Mouse (Mus musculus): ENCODE data around the gene Gm266. TPM values are rescaled to one million over a fixed set of nuclear protein-coding genes. Genes with fewer than 3 reads are reported as not detected.

Gene Gm266
- total RNA-seq, 2 experiments from 2014 or later = not detected

GRCm38 (mm10) chr12:111454021-111454420 lies 31.6 kb downstream of the Gm266 start:
- peak in 1 of 2 experiments; percentile 10 for DNase-seq

- DNase-seq = no peak
Measured at GRCm38 (mm10) chr12:111451561-111451960, 34.1 kb downstream of the Gm266 start.

DNA sequence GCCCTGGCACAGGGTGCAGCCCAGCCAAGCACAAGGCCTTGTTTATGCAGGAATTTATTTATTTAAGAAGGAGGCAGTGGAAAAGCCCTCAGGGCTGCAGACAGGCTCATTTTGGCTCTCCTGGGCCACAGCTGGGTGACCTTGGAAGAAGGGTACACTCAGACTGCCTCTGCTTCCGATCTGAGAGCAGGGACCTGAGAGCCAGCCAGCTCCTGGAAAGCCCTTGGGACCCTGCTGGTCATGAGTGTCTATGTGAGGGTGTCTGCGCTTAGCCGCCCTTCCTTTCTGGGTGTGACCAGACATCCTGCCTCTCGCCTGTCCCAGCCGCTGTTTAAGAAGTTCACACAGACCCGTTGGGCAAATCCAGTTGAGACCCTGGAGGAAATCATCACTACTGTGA lies 35.3 kb downstream of the Gm266 start:
- peak; percentile 77 to 92 for DNase-seq

DNA sequence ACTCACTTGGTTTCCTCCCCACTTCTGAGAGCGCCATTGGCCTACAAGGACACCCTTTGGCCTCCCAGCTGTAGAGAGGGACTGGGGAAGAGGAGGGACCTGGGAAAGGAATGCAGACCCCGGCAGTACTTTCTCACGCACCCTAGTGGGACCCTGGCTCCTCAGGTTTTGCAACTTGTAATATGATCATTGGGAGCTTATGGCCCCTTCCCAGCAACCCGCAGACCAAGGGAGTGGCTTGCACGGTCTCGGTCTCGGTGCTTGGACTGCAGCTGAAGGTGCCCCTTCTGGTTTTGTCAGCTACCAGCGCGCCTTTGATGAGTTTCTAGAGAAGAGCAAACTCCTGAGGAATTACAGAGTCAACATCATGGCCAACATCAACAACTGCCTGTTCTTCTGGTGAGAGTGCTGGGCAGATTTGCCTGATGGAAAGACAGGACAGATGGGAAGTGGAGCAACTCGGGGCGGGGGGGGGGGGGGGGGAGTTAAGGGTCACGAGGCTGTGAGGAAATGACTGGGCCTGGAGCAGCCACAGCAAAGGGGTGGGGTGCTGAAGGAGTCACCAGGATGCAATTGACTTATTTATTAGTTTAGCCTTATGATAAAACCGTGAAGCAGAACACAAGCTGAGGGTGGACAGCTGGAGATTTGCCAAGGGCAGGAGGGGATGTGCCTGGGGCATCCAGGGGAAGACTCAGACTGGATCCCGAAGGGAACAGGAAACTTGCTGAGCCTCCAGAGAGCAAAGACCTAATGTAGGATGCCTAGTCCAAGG lies 36.5 kb downstream of the Gm266 start:
- DNase-seq = peak; percentile 69 to 73

- peak in 1 of 2 experiments; percentile 18 for DNase-seq
Measured at GRCm38 (mm10) chr12:111447898-111448760, 37.5 kb downstream of the Gm266 start.

DNA sequence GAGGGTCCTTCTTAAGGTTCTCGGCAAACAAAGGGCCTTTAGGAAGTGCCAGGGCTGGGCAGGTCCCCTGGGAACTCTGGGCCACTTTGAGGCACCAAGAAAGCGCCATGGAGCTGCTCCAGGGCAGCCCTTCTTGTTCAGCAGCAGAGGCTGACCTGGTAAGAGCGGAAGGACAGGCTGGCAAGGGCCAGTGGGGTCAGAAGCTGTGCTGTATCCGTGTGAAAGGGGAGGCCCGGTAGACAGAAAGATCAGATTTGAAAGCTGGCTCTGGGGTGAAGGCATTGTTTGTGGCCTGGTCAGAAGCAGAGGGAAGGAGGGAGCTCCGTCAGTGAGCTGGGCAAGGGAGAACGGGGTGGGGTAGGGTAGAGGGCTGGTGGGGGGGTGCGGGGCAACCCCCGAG lies 38.3 kb downstream of the Gm266 start:
- DNase-seq = peak in 1 of 2 experiments; percentile 8

GRCm38 (mm10) chr12:111446745-111447144 lies 38.9 kb downstream of the Gm266 start:
- DNase-seq = peak in 1 of 2 experiments; percentile 13

- DNase-seq = no peak
Measured at GRCm38 (mm10) chr12:111445890-111446613, 39.6 kb downstream of the Gm266 start.

DNA sequence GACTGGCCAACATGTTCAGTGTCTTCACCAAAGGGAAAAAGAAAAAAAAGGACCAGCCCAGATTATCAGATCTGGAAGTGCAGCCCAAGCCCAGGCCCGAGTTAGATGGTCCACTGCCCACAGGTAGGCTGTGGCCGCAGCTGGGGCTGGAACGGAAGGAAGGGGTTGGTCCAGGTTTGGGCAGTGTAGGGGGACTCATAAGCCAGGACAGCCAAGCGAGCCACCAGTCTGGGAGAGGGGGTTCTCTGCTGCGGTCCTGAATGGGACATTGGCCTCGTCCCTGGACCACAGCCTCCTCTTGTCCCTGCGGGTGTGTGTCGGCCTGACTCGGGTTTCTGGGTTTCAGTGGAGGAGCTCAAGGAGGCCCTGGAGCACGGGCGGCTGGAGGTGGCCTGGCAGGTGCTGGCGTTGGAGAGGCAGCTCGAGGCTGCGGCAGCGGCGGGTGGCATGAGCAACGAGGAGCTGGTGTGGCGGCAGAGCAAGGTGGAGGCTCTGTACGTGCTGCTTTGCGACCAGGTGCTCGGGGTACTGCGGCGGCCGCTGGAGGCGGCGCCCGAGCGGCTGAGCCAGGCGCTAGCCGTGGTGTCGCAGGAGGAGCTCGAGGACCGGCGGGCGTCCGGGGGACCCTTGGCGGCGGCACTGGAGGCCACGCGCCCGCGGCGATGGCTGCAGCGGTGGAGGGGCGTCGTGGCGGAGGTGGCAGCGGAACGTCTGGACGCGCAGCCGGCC lies 40.3 kb downstream of the Gm266 start:
- DNase-seq = peak in 1 of 2 experiments; percentile 9

DNA sequence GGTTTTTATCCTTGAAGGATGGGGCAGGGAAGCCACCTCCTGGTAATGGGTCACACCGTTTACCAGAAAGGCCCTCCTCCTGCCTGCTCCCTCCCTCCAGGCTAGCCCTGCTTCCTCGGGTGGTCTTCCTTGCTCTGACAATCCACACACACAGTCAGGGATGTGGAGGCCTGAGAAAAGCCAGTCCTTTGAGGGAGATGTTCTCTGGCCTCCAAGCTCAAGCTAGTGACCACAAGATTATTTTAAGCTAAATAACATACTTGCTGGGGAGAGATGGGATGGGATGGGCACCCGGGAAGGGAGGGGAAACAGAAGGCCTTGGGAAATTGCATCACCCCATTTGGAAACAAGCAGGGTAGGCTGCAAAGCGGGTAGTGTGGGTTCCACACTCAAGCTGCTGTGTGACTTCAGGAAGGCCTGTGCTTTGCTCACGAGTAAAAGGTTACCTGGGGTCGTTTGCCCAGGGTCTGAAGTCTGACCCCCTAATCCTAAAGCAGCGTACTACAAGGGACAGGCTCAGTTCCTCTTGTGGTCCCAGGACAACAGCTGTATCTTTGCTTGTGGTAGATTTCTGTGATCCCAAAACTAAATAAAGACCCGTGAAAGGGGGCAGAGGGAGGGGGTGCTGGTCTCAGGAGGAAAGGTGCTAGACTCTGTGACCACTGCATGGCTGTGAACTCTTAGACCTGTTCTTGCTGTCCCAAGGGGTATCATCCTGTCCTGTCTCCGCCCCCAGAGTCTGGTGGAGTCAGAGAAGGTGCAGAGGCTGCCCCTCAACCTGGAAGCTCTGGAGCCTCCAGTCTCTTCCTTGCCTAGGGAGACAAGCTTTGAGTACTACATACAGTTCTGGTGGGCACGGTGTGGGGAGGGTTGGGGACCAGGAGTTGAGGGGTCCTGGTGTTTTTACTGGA lies 41.4 kb downstream of the Gm266 start:
- peak; percentile 48 to 58 for DNase-seq

DNA sequence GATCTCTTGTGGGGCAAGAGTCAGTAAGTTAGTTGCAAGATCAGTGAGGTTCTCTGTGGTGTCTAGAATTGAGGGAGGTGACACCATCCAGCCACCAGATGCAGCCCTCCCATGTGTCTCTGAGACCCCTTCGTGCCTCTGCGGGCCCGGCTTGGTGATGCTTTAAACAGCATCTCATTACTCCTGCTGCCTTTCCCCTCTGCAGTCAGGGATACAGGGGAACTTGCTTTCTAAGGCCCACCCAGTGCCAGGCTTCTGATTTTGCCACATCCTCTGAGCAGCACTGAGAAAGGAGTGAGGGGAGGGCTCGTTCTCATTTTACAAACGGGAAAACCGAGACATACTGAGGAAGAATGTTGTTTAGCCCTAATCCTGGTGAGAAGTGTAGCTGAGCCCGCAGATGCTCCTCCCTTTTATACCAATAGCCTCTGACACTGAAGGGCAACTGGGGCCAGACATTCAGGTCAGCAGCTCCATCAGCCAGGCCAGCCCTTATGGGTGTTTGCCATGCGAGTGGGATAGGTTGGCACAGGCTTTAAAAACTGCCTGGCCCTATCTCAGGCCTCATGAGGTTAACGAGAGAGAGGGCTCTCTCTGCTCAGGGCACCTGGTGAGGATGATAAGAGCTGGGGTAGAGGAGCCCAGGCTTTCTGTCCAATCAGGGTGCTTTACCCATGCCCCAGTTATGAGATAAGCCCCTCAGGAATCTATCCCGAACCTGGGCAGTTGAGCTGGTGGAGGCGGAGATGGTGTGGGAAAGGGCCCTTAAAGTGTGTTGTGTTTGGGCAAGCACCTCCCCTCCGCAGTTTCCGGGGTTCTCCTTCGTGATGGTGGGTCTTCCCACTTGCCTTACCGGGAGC lies 42.4 kb downstream of the Gm266 start:
- peak; percentile 59 to 73 for DNase-seq

DNA sequence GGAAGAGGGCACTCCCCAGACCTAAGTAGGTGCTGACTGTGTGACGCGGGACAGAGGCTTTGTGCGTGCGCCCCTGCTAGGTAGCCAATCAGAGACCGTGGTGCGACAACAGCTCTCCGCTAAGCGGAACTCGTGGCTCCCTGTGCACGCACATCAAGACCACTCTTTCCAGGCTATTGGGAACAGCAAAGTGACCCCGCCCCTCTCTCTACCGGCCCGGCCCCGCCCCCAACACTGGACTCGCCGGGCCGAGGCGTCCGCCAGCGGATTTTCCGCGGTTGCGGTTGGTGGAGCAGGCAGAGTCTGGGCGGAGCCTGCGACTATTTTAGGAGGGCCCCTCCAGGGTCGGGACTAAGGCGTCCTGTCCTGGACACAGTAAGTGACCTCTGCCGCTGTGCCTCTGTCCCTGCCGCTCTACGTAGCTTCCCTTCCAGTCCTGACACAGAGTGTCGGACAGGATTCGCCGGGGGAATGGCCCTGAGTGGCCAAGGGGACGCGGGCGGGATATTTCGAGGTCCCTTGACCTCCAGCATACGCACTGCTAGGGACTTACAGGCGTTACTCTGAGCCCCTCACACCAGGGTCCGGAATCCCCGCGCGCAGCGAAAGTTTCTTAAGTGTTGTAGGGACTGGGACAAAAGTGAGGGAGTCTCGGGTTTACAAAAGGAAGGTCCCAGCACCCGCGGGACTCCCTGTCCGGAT lies 43.2 kb downstream of the Gm266 start, which contains the start of gene Tnfaip2:
Gene Tnfaip2 (plus strand): TSS at position 161 of the 702 bp plus-strand sequence.
- peak; percentile 90 to 95 for DNase-seq

- peak; percentile 38 to 48 for DNase-seq
Measured at GRCm38 (mm10) chr12:111441523-111441922, 44.1 kb downstream of the Gm266 start.

- peak in 1 of 2 experiments; percentile 7 for DNase-seq
Measured at GRCm38 (mm10) chr12:111440701-111441373, 44.8 kb downstream of the Gm266 start.

DNA sequence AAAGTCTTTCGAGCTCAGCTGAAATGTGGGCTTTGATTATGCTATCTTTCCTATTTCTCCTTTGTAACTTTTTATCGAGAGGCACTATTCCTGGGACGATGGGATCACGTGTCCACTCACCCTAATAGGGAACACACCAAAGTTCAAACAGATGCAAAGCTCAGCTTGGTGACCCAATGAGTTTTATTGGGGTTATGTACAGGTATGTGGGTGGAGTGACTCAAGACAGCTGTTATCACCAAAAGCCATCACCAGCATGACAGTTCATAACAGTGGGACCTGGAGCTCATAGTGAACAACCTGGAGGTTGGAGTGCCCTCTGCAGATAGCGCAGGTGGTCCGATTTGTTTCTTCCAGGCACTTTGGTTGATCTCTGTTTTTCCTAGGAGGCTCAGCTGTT lies 46.8 kb downstream of the Gm266 start:
- no peak for DNase-seq

- DNase-seq = peak; percentile 33 to 41
Measured at GRCm38 (mm10) chr12:111437222-111437900, 48.3 kb downstream of the Gm266 start.

DNA sequence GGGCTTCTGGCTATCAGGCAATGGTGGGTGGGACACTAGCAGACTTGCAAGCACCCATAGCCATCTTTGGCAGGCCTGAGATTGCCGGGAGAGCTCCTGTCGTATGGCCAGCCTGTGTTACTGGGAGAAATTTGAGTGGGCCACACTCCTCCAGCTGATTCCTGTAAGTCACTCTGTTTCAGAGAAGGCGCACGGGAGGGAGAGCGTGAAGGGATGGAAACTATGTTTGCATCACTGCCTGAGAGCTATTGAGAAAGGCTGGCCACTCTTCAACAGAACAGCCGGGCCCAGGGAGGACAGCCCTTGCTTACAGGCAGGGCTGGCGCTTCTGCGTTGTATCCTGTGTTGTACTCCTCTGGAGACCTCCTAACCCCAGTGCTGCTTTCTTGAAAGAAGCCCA lies 49.0 kb downstream of the Gm266 start:
- peak; percentile 54 to 57 for DNase-seq

- no peak for DNase-seq
Measured at GRCm38 (mm10) chr12:111436170-111436569, 49.5 kb downstream of the Gm266 start.
